Mouse (Mus musculus): Measurements from ENCODE around the gene Stk11.

DNA sequence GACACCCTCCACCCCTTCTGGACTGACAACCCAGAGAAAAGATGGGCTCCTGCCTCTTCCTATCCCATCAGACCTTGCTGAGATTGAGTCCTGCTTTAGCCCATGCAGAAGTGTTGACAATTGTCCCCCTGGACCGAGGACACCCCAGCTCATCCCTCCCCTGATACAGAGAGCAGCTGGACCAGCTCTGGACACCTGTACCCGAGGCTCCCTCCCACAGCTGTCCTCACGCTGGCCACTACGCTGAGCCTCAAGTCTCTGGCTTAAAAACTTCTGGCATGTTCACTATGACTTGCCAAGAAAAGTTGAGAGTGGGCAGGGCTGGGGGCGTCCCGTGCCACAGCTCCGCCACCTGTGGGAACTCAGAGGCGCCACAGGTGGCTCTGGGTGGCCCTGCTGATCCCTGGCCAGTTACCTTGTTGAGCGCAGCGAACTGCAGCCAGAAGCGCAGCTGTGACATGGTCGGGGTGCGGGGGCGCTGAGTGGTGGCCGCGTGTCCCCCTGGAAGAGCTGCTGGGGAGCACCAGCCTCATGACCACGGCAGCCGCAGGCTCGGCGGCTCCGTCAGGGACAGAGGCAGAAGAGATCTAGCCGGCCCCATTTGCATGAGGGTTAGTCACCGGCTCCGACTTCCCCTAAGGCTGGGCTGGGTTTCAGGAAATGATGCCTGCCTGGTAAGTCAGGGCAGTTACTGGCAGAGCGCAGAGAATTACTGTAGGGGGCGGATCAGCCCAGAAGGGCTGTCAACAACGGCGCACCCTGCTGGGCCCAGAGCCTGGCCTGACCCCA lies 40.6 kb upstream of the Stk11 start:
- TF ChIP-seq CTCF (IDR thresholded peaks at IDR 0.05; ENCODE audit: low read depth) (peak; percentile 61), EP300 (IDR thresholded peaks at IDR 0.05; ENCODE audit: low read depth) (no peak)
